Mouse (Mus musculus): ENCODE measurements at regions not wholly inside any gene's neighbourhood (a gene's known extent, or its start where the extent isn't known, plus 50 kb on each side); places are given as distances from the start of the nearest gene placed in this dataset.

DNA sequence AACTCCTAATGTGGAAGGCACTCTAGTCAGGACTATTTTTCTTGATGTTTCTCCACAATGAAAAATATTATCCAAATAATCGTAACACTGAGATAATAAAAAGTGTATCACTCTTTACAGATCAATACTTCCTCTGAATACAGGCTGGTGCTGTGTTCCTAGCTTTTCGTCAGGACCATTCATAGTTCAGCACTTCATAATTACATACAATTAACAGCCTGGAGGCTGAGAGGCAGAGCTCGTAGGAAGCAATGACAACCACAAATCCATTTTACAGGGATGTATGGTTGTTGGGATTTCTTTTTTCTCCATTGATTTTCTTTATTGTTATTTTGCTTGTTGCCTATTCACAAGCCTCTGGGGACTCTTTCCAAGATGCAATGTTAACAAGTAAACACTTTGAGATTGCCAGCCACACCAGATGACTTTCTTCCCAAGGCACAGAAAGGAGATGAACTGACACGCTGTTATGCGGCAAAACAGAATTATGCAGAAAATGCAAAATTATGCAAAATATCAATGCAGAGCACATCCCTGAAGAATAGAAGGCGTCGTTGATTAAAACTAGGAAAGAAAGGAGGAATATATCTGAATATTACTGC lies 142.2 kb downstream of the Rps29 start:
- Histone ChIP-seq H3K4me3 (ENCODE audit: low read depth, low read length) (no peak overlapping the region), H3K36me3 (ENCODE audit: control insufficient read depth, insufficient read depth) (no peaks in the 10 kb centered on the region), H3K4me1 (ENCODE audit: control insufficient read depth, low read depth, low read length) (no peaks in the 10 kb centered on the region), H3K9me3 (replicated peaks; ENCODE audit: control insufficient read depth, low read length) (no peaks in the 10 kb centered on the region; the same call in 1 of the 2 replicates), H3K27ac (ENCODE audit: low read length) (no peak overlapping the region), H3K4me2 (ENCODE audit: low read depth, low read length) (no peak overlapping the region), H3K9ac (ENCODE audit: low read depth, low read length) (no peak overlapping the region), H3K27me3 (ENCODE audit: control insufficient read depth, insufficient read depth, low read depth, low read length) (no peaks in the 10 kb centered on the region)
- WGBS (ENCODE audit: insufficient replicate concordance) = 67% methylated on average over 7 of the region's 7 CpGs
- ATAC-seq (ENCODE audit: low read depth) = no peak

DNA sequence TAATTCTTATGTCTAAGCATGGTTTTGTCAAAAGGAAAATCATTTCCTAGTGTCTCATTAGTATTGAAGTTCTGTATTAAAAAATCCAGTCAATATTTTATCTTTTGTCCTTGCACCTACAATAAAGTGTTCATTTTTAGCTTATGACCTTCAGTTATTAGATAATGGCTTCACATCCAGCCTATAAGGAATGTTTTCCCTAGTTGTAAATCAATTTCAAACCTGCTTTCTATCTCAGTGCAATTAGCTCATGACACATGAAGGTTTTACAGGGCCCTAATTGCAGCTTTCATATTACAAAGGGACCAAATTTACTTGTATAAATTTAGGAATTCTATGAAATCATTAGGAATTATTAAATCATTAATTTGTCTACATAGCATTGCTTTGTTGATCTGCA lies 153.8 kb downstream of the Rps29 start:
- no peak for ATAC-seq (ENCODE audit: low read depth)
- H3K36me3 ChIP-seq (ENCODE audit: control insufficient read depth, insufficient read depth) = no peaks in the 10 kb centered on the region
- no peak overlapping the region for H3K4me2 ChIP-seq (ENCODE audit: low read depth, low read length)
- H3K27me3 ChIP-seq (ENCODE audit: control insufficient read depth, insufficient read depth, low read depth, low read length) = no peaks in the 10 kb centered on the region
- H3K27ac ChIP-seq (ENCODE audit: low read length) = no peak overlapping the region
- no peaks in the 10 kb centered on the region for H3K9me3 ChIP-seq (replicated peaks; ENCODE audit: control insufficient read depth, low read length)
- H3K4me3 ChIP-seq (ENCODE audit: low read depth, low read length) = no peak overlapping the region
- no peak overlapping the region for H3K9ac ChIP-seq (ENCODE audit: low read depth, low read length)
- no peaks in the 10 kb centered on the region for H3K4me1 ChIP-seq (ENCODE audit: control insufficient read depth, low read depth, low read length)

DNA sequence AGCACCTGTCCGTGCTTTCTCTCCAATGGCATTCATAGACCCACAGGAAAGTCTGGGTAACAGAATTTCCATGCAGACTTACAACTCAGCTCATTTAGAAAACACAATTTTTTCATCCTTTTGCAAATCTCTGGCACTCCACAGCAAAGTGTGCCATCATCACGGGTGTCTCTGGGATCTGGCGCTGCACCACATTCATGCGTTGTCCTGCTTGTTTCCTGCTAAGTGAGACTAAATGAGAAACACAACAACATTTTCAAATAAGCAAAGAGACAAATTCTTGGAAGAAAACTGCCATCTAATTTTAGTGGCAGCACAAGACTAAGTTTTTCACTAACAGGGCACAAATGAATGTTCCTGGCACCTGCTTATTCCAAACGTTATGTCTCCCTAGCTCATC lies 156.9 kb downstream of the Rps29 start:
- Histone ChIP-seq H3K27ac (ENCODE audit: low read length) (no peak overlapping the region), H3K9ac (ENCODE audit: low read depth, low read length) (no peak overlapping the region), H3K27me3 (ENCODE audit: control insufficient read depth, insufficient read depth, low read depth, low read length) (no peaks in the 10 kb centered on the region), H3K4me1 (ENCODE audit: control insufficient read depth, low read depth, low read length) (no peaks in the 10 kb centered on the region), H3K9me3 (replicated peaks; ENCODE audit: control insufficient read depth, low read length) (no peaks in the 10 kb centered on the region), H3K4me2 (ENCODE audit: low read depth, low read length) (no peak overlapping the region), H3K4me3 (ENCODE audit: low read depth, low read length) (no peak overlapping the region), H3K36me3 (ENCODE audit: control insufficient read depth, insufficient read depth) (no peaks in the 10 kb centered on the region)
- WGBS (ENCODE audit: insufficient replicate concordance) = 72% methylated on average over 5 of the region's 5 CpGs
- ATAC-seq (ENCODE audit: low read depth) = no peak

DNA sequence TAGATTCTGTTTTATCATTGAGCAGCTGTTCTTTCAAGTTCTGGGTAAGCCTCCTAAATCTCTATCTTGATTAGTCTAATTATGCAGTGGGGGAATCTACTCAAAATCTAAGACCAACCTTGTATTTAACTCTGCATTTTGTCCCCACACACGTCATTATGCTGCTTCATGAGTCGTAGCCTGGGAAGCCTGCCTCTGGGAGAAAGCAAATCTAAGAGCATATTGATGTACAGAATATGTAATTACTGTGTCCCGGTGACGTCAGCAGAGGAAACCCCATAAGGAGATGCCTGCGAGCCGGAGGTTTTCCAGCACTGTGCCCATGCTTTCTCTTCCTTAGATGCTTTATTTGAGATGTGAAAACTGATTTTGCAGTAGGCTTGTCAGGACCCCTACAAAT lies 161.7 kb downstream of the Rps29 start:
- Histone ChIP-seq H3K4me1 (ENCODE audit: control insufficient read depth, low read depth, low read length) (no peaks in the 10 kb centered on the region), H3K27me3 (ENCODE audit: control insufficient read depth, insufficient read depth, low read depth, low read length) (no peaks in the 10 kb centered on the region), H3K9ac (ENCODE audit: low read depth, low read length) (no peak overlapping the region), H3K27ac (ENCODE audit: low read length) (no peak overlapping the region), H3K4me2 (ENCODE audit: low read depth, low read length) (no peak overlapping the region), H3K9me3 (replicated peaks; ENCODE audit: control insufficient read depth, low read length) (no peaks in the 10 kb centered on the region), H3K36me3 (ENCODE audit: control insufficient read depth, insufficient read depth) (no peaks in the 10 kb centered on the region), H3K4me3 (ENCODE audit: low read depth, low read length) (no peak overlapping the region)
- 70% methylated on average over 6 of the region's 6 CpGs for WGBS (ENCODE audit: insufficient replicate concordance)
- ATAC-seq (ENCODE audit: low read depth) = no peak

DNA sequence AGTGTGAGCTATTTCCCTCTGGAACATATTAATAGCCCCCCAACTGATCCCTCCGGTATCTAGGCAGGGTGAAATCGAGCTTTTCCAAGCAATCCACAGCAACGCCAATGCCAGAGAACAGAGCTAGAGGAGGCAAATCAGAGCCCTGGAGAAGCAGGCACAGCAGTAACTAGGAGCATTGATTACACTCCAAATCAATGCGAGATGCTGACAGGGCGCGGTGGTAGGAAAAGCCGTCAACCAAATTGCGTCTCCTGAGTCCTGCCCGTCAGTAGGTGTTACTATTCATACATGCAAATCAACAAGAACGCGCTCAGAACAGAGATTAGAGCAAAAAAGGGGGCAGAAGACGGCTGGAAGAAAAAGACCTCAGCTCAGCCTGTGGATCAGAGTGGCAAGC lies 162.2 kb downstream of the Rps29 start:
- Histone ChIP-seq H3K9ac (ENCODE audit: low read depth, low read length) (no peak overlapping the region), H3K4me1 (ENCODE audit: control insufficient read depth, low read depth, low read length) (no peaks in the 10 kb centered on the region)
- 52% methylated on average over 12 of the region's 12 CpGs for WGBS (ENCODE audit: insufficient replicate concordance)

DNA sequence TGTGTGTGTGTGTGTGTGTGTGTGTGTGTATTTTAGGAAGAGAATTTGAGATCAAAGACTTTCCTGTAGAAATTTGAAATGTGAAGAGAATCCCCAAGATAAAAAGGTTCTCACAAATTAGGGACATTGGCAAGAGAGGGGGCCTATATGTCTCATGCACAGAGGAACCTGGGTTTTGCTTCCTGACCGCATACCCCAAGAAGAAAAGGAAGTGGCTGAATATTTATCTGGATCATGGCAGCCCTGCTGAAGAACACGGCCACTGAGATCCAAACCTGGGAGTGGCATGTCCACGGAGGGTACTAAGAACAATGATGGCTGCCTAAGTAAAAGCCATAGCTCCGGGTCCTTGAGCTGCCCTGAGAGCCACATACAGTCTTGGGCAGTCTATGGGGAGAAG lies 178.3 kb downstream of the Rps29 start:
- Histone ChIP-seq H3K36me3 (ENCODE audit: control insufficient read depth, insufficient read depth) (no peaks in the 10 kb centered on the region), H3K27me3 (ENCODE audit: control insufficient read depth, insufficient read depth, low read depth, low read length) (no peaks in the 10 kb centered on the region), H3K27ac (ENCODE audit: low read length) (no peak overlapping the region), H3K4me2 (ENCODE audit: low read depth, low read length) (no peak overlapping the region), H3K4me1 (ENCODE audit: control insufficient read depth, low read depth, low read length) (no peaks in the 10 kb centered on the region), H3K4me3 (ENCODE audit: low read depth, low read length) (no peak overlapping the region), H3K9me3 (replicated peaks; ENCODE audit: control insufficient read depth, low read length) (no peaks in the 10 kb centered on the region), H3K9ac (ENCODE audit: low read depth, low read length) (no peak overlapping the region)
- WGBS (ENCODE audit: insufficient replicate concordance) = 54% methylated on average over 4 of the region's 4 CpGs
- no peak for ATAC-seq (ENCODE audit: low read depth)

More for the DNA sequence above, 162.2 kb downstream of the Rps29 start:
- Histone ChIP-seq H3K4me2 (ENCODE audit: low read depth, low read length) (no peak overlapping the region), H3K36me3 (ENCODE audit: control insufficient read depth, insufficient read depth) (no peaks in the 10 kb centered on the region), H3K27ac (ENCODE audit: low read length) (no peak overlapping the region), H3K4me3 (ENCODE audit: low read depth, low read length) (no peak overlapping the region), H3K9me3 (replicated peaks; ENCODE audit: control insufficient read depth, low read length) (no peaks in the 10 kb centered on the region), H3K27me3 (ENCODE audit: control insufficient read depth, insufficient read depth, low read depth, low read length) (no peaks in the 10 kb centered on the region)
- no peak for ATAC-seq (ENCODE audit: low read depth)

DNA sequence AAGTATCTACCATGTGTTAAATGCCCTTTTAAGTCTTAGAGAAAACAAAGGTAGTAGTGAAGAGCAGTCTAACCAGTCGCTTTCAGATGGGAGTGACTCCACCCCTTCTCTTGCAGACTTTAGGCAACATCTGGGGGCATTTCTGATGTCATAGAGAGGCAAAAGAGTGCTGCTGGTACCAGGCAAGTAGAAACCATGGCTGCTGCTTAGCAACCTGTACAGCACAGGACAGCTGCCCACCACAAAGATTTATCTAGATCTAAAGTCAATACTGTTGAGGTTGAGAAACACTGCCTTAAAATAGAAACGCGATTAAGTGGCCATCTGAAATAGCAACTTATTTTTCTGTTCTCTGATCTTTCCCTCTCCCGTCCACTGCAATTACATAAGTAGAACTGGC lies 178.8 kb downstream of the Rps29 start:
- WGBS (ENCODE audit: insufficient replicate concordance) = 42% methylated on average over 4 of the region's 4 CpGs
- no peak overlapping the region for H3K27ac ChIP-seq (ENCODE audit: low read length)
- ATAC-seq (ENCODE audit: low read depth) = no peak
- no peaks in the 10 kb centered on the region for H3K9me3 ChIP-seq (replicated peaks; ENCODE audit: control insufficient read depth, low read length)
- no peaks in the 10 kb centered on the region for H3K36me3 ChIP-seq (ENCODE audit: control insufficient read depth, insufficient read depth)
- H3K4me2 ChIP-seq (ENCODE audit: low read depth, low read length) = no peak overlapping the region
- H3K27me3 ChIP-seq (ENCODE audit: control insufficient read depth, insufficient read depth, low read depth, low read length) = no peaks in the 10 kb centered on the region
- H3K4me1 ChIP-seq (ENCODE audit: control insufficient read depth, low read depth, low read length) = no peaks in the 10 kb centered on the region
- H3K4me3 ChIP-seq (ENCODE audit: low read depth, low read length) = no peak overlapping the region
- no peak overlapping the region for H3K9ac ChIP-seq (ENCODE audit: low read depth, low read length)

DNA sequence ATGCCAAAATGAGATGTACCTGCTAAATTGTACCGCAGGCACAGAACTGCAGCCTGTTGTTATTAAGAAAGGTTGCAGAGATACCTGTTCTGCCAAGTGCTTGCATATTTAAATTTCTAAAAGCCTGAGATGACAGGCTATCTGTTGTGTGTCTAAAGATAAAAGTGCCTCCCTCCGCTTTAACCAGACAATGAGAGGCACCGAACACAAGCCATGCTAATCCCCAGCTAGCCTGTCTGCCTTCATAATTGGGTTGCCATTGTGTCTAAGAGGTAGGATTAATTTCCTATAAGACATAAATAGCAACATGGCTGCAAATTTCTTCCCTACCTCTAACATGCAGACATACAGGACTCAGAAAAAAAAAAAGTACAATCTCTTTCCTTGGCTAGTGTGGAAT lies 179.8 kb downstream of the Rps29 start:
- Histone ChIP-seq H3K4me2 (ENCODE audit: low read depth, low read length) (no peak overlapping the region), H3K27me3 (ENCODE audit: control insufficient read depth, insufficient read depth, low read depth, low read length) (no peaks in the 10 kb centered on the region), H3K9ac (ENCODE audit: low read depth, low read length) (no peak overlapping the region), H3K36me3 (ENCODE audit: control insufficient read depth, insufficient read depth) (no peaks in the 10 kb centered on the region), H3K4me1 (ENCODE audit: control insufficient read depth, low read depth, low read length) (no peaks in the 10 kb centered on the region), H3K9me3 (replicated peaks; ENCODE audit: control insufficient read depth, low read length) (no peaks in the 10 kb centered on the region), H3K4me3 (ENCODE audit: low read depth, low read length) (no peak overlapping the region), H3K27ac (ENCODE audit: low read length) (no peak overlapping the region)
- no peak for ATAC-seq (ENCODE audit: low read depth)
- WGBS (ENCODE audit: insufficient replicate concordance) = 79% methylated on average over 3 of the region's 3 CpGs

DNA sequence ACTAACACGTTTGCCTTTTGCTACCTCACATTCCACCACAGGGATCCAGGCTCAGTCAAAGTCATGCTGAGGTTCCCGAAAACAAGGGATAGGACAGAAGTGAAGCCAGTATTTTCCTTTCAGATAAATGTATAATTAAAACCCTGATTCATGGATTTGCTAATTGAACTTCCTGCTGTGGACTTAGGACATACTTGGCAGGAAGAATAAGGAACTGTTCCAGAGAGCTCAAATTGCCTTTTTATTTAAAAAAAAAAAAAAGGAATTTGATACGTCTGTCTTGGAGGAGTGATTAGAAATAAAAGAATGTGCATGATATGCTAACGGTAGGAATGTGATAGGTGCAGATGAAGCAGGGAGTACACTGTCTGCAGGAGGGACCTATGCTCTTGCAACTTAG lies 181.7 kb downstream of the Rps29 start:
- no peaks in the 10 kb centered on the region for H3K4me1 ChIP-seq (ENCODE audit: control insufficient read depth, low read depth, low read length)
- no peaks in the 10 kb centered on the region for H3K36me3 ChIP-seq (ENCODE audit: control insufficient read depth, insufficient read depth)
- no peaks in the 10 kb centered on the region for H3K9me3 ChIP-seq (replicated peaks; ENCODE audit: control insufficient read depth, low read length)
- no peak overlapping the region for H3K27ac ChIP-seq (ENCODE audit: low read length)
- no peak for ATAC-seq (ENCODE audit: low read depth)
- no peak overlapping the region for H3K9ac ChIP-seq (ENCODE audit: low read depth, low read length)
- no peak overlapping the region for H3K4me2 ChIP-seq (ENCODE audit: low read depth, low read length)
- H3K27me3 ChIP-seq (ENCODE audit: control insufficient read depth, insufficient read depth, low read depth, low read length) = no peaks in the 10 kb centered on the region
- H3K4me3 ChIP-seq (ENCODE audit: low read depth, low read length) = no peak overlapping the region
- WGBS (ENCODE audit: insufficient replicate concordance) = 64% methylated on average over 4 of the region's 4 CpGs
